Mouse (Mus musculus) midbrain, postnatal 0 days (tissue): ENCODE data around the gene Mmp15. TPM values are rescaled to one million over a fixed set of nuclear protein-coding genes. Genes with fewer than 3 reads are reported as not detected.
"Not testable (repeated sequence)": the region's sequence is repeated elsewhere in the genome, so short reads cannot be mapped to it uniquely, and the experiment has no call there.

Experiments used
- ATAC-seq: fragments of 200-750 bp; cut with Nextera tagmentation; 2 replicates; pipeline ENCODE4 v1.8.0; 2017; ENCODE audit warnings: moderate number of reproducible peaks, mild to moderate bottlenecking, moderate TSS enrichment, moderate library complexity; ENCODE audit not compliant: low FRiP score
- DNase-seq: peaks from one replicate; pipeline ENCODE4 v3.0.0-alpha.2; 2015; ENCODE audit warnings: low spot score
- H3K27ac ChIP-seq: fragments of 300-500 bp; sonication (generic); 2 replicates; pipeline ENCODE4 v1.5.1; 2014; ENCODE audit warnings: low read depth, mild to moderate bottlenecking, low read length, mixed read lengths
- H3K27me3 ChIP-seq: fragments of 300-500 bp; sonication (generic); 2 replicates; pipeline ENCODE4 v1.6.1; 2014; ENCODE audit warnings: low read length, control low read depth, mixed read lengths; ENCODE audit not compliant: insufficient read depth
- H3K36me3 ChIP-seq: fragments of 300-500 bp; sonication (generic); 2 replicates; pipeline ENCODE4 v1.6.1; 2014; ENCODE audit warnings: low read length, control low read depth, mixed read lengths; ENCODE audit not compliant: insufficient read depth
- H3K4me1 ChIP-seq: fragments of 300-500 bp; sonication (generic); 2 replicates; pipeline ENCODE4 v1.6.1; 2014; ENCODE audit warnings: mild to moderate bottlenecking, control low read depth, antibody characterized with exemption, low read length, mixed read lengths; ENCODE audit not compliant: insufficient read depth
- H3K4me2 ChIP-seq: fragments of 300-500 bp; sonication (generic); 2 replicates; pipeline ENCODE4 v1.6.1; 2014; ENCODE audit warnings: low read depth, mild to moderate bottlenecking, low read length, mixed read lengths; ENCODE audit not compliant: poor library complexity, severe bottlenecking
- H3K4me3 ChIP-seq: fragments of 300-500 bp; sonication (generic); 2 replicates; pipeline ENCODE4 v1.5.1; 2014; ENCODE audit warnings: low read depth, mild to moderate bottlenecking, low read length, moderate library complexity
- H3K9ac ChIP-seq: fragments of 300-500 bp; sonication (generic); replicated peaks from 2 replicates; pipeline ENCODE4 v1.6.1; 2014; ENCODE audit warnings: mild to moderate bottlenecking, low read length, moderate library complexity, mixed read lengths; ENCODE audit not compliant: poor library complexity, severe bottlenecking
- H3K9me3 ChIP-seq: fragments of 300-500 bp; sonication (generic); 2 replicates; pipeline ENCODE4 v1.6.1; 2016; ENCODE audit warnings: low read length, control low read depth
- CTCF ChIP-seq: IDR thresholded peaks from 2 replicates; pipeline ENCODE4 v1.5.1; 2016; ENCODE audit warnings: antibody characterized with exemption, mild to moderate bottlenecking
- WGBS: fragments of 180-500 bp; shearing (Covaris S2); extraction: QIAGEN DNeasy Blood & Tissue Kit; methylation state at CpG from one replicate; pipeline ENCODE4 v1.1.7; 2014; 5-methylcytosine and 5-hydroxymethylcytosine counted together
- polyA plus RNA-seq: library from polyadenylated mRNA; unstranded; fragments of >200 nt; fragmentation: Nextera tagmentation; extraction: Ambion mirVana; gene quantifications from 2 replicates; pipeline ENCODE4 v1.2.1, GENCODE M21; 2015
- total RNA-seq: library from RNA; depleted of rRNA; stranded (reverse); fragments of >200 nt; gene quantifications from 2 replicates; pipeline ENCODE4 v1.2.3, GENCODE M21; 2014

The Mmp15 gene
- total and polyA plus RNA-seq, 2 experiments from 2014 or later, result 13.7 to 59.1 TPM

DNA sequence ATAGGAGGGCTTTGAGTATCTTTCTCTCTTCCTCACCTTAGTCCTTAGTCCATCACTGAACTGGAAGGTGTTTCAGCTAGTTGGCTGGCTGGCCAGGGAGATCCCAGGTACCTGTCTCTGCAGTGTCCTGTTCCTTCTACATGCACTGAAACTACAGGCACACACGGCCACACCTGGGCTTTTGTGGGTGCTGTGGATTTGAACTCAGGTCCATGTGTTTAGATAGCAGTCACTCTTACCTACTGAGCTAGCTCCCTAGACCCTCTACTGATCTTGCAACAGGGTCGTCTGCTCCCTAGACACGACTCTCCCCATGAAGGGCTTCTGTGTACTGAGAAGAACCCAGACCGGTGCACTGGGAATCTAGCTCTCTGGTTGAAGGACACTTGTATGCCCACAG, 25.0 kb downstream of the Mmp15 start:
- Histone ChIP-seq H3K4me1 (no peaks in the 10 kb centered on the region), H3K4me2 (no peak overlapping the region), H3K9me3 (no peaks in the 10 kb centered on the region), H3K27ac (no peak overlapping the region), H3K36me3 (peaks cover 10% of the 10 kb centered on the region), H3K9ac (no peak overlapping the region), H3K27me3 (no peaks in the 10 kb centered on the region), H3K4me3 (no peak overlapping the region)
- ATAC-seq, result no peak
- TF ChIP-seq CTCF, result no peak
- DNase-seq, result no peak
- 80% methylated on average over 4 of the region's 4 CpGs for WGBS

GRCm38 (mm10) chr8:95377863-95378291, 25.8 kb downstream of the Mmp15 start:
- Histone ChIP-seq H3K9ac (no peak overlapping the region), H3K4me2 (no peak overlapping the region), H3K27ac (no peak overlapping the region), H3K36me3 (peaks cover 3% of the 10 kb centered on the region; the same call in 1 of the 2 replicates), H3K27me3 (no peaks in the 10 kb centered on the region), H3K4me1 (no peaks in the 10 kb centered on the region), H3K4me3 (no peak overlapping the region), H3K9me3 (no peaks in the 10 kb centered on the region)
- WGBS, result 58% methylated on average over 7 of the region's 7 CpGs
- no peak for TF ChIP-seq CTCF
- DNase-seq (no peak), ATAC-seq (no peak)

DNA sequence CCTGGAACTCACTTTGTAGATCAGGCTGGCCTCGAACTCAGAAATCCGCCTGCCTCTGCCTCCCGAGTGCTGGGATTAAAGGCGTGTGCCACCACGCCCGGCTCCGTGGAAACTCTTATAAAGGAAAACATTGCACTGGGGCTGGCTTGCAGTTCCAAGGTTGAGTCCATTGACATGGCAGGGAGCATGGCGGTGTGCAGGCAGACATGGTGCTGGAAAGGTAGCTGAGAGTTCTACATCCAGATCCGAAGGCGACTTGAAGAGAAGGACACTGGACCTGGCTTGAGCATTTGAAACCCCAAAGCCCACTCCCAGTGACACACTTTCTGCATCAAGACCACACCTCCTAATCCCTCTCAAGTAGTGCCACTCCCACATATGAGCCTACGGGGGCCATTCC, 26.9 kb downstream of the Mmp15 start:
- H3K4me2 ChIP-seq, H3K27ac ChIP-seq, H3K27me3 ChIP-seq, ATAC-seq, H3K9me3 ChIP-seq, H3K9ac ChIP-seq, H3K4me3 ChIP-seq, H3K4me1 ChIP-seq, H3K36me3 ChIP-seq, DNase-seq: not testable (repeated sequence)
- WGBS, result 98% methylated on average over 11 of the region's 11 CpGs

DNA sequence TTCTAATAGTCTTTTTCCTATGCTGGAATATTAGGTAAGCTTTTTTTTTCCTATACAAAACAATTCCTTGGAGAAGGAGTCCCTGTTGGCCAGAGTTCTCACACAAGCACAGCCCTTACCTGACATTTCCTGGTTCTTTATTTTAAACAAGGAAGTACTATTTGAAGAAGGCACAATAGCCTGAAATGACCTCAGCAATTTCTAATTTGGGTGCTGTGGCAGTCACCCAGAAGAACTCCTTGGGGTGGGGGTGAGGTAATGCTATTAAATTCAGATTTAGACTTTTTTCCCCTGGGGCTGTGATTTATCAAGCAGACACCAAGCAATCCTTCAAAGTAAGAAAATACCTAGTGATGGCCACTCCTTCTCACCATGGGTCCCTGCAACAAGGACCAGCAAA, 28.9 kb downstream of the Mmp15 start:
- H3K27ac ChIP-seq, result no peak overlapping the region
- TF ChIP-seq CTCF, result no peak
- DNase-seq, result no peak
- H3K9ac ChIP-seq, result no peak overlapping the region
- H3K9me3 ChIP-seq, result no peaks in the 10 kb centered on the region
- H3K4me1 ChIP-seq, result no peaks in the 10 kb centered on the region
- H3K27me3 ChIP-seq, result no peaks in the 10 kb centered on the region
- H3K36me3 ChIP-seq, result no peaks in the 10 kb centered on the region
- H3K4me3 ChIP-seq, result no peak overlapping the region
- ATAC-seq, result no peak
- H3K4me2 ChIP-seq, result no peak overlapping the region

DNA sequence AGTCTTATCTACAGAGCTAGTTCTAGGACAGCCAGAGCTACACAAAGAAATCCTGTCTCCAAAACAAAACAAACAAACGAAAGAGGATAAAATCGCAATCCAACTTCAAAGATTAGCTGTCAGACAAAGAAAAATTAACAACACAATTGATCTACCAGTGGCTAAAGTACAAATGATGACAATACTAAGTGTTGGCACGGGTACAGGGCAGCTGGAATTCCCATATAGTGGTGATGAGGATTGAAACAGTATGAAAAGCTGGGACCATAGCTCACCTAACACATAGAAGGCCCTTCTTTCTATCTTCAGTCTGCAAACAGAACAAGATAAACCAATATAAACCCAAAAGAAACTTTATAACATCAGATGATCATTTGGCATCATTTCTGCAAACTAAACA, 29.5 kb downstream of the Mmp15 start:
- ATAC-seq (no peak), DNase-seq (no peak)
- Histone ChIP-seq H3K9me3 (no peaks in the 10 kb centered on the region), H3K9ac (no peak overlapping the region), H3K4me3 (no peak overlapping the region), H3K27ac (no peak overlapping the region), H3K4me2 (no peak overlapping the region), H3K36me3 (no peaks in the 10 kb centered on the region), H3K4me1 (no peaks in the 10 kb centered on the region), H3K27me3 (no peaks in the 10 kb centered on the region)
- no peak for TF ChIP-seq CTCF
- WGBS, result 85% methylated on average over 3 of the region's 3 CpGs

GRCm38 (mm10) chr8:95384501-95384900, 32.4 kb downstream of the Mmp15 start:
- DNase-seq (no peak), ATAC-seq (no peak)
- H3K27me3 ChIP-seq, result no peaks in the 10 kb centered on the region
- TF ChIP-seq CTCF, result no peak
- H3K9me3 ChIP-seq, result no peaks in the 10 kb centered on the region
- H3K4me2 ChIP-seq, result no peak overlapping the region
- no peak overlapping the region for H3K27ac ChIP-seq
- H3K4me1 ChIP-seq, result no peaks in the 10 kb centered on the region
- H3K36me3 ChIP-seq, result no peaks in the 10 kb centered on the region
- WGBS, result 92% methylated on average over 3 of the region's 3 CpGs
- H3K4me3 ChIP-seq, result no peak overlapping the region
- H3K9ac ChIP-seq, result no peak overlapping the region
